Mouse (Mus musculus) heart, adult 8-10 months (tissue): ENCODE results near the gene Gm36210. TPM values are rescaled to one million over a fixed set of nuclear protein-coding genes. Genes with fewer than 3 reads are reported as not detected.
A peak's percentile ranks its signal among the peaks of the same experiment; 100 is the strongest.

ENCODE experiments used
- DNase-seq: peaks from one replicate; pipeline ENCODE4 v3.0.0; 2022; ENCODE audit warnings: low spot score
- total RNA-seq, 4 experiments: library from RNA; stranded (reverse); gene quantifications; 2 replicates each; pipeline ENCODE4 v1.2.4; 2022

Gm36210 gene
- total RNA-seq, result under 1 TPM in 2 of 4 experiments, not detected in 2; 0.22 to 0.43 TPM

DNA sequence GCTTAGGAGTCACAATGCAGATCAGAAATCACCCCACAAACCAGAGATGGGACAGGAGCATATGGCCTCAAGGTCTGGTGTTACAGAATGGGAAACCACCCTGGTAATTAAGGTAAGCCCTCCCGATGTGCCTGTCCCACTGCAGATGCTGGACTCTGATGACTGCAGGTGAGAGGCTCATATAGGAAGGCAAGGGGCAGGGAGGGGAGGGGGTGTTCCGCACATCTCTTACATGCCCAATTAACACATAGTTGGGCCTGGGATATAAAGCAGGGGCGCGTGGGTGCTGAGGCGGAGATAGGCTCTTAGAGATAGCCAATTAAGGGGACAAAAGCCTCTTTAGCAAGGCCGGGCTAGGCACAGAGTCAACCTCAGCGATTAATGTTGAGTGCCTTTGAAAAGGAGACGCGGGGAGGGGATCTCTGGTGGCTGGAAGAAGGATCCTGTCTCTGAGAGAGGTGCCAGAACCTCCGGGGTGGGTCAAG is at the start of gene Gm36210:
TSS of gene Gm36210 (minus strand) at position 51 of the 485 bp plus-strand sequence.
- no peak for DNase-seq

GRCm38 (mm10) chr7:4953815-4954445 is 47.6 kb upstream of the Gm36210 start:
- DNase-seq, result no peak

- peak; percentile 32 for DNase-seq
Measured at GRCm38 (mm10) chr7:4950561-4951342, 44.4 kb upstream of the Gm36210 start.

DNA sequence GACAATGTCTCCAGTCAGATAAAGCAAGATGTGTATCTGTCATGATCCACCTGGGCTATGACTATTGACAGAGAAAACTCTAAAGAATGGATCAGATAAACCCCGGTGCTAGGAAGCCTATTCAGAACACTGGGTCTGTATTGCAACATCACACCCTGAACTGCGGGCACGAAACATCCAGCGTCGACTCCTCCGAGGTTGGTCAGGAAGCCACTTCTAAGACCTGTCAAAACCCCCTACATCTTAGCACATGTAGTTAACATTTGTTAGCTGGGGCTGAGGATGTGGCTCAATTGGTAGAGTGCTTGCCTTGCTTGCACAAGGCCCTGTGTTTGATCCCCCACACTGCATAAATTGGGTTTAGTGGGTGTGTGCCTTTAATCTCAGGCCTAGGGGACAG is 42.1 kb upstream of the Gm36210 start:
- DNase-seq, result no peak

DNA sequence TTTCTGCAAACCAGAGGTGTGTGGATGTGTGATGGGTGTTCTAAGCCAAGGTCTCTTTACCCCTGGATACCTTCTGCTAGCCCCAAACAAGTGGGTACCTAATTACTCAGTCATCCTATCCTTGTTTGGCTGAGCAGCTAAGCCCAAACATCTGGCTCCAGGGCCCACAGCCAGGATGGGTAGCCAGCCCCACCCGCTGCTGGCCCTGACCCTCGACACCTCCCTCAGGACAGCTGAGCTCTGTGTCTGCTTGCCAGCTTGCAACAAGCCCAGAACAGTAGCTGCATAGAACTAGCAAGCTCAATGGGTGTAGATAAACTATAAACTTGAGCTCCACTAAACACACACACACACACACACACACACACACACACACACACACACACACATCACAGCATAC is 41.5 kb upstream of the Gm36210 start:
- DNase-seq, result peak; percentile 63

DNA sequence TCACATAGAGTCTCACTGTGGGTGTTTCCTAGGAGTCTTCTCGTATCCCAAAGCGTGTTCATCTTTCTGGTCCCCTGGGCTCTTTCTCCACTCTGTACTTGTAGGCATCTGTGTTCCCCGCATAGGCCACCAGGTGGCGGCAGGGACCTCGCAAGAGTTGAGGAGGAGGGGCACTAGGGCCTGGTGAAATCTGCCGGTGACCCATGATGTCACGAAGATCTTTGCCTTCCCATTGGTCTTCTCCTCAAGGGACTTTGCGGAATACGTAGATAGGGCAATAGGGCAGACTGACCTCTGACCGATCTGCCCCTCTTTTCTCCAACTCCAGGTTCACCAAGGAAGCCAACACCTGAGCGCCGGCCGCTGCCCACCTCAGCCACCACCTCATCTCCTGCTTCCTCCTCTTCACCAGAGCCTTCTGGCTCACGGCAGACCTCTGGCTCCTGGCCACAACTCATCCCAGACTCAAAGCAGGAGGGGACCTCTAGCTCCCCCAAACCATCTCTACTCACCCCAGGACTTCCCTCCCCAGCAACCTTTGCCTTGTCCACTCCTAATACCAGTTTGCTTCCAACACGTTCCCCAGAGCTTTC is 37.0 kb upstream of the Gm36210 start:
- peak; percentile 97 for DNase-seq

GRCm38 (mm10) chr7:4942673-4943072 is 36.4 kb upstream of the Gm36210 start:
- DNase-seq, result no peak

GRCm38 (mm10) chr7:4940068-4940479 is 33.8 kb upstream of the Gm36210 start:
- DNase-seq, result peak; percentile 89

DNA sequence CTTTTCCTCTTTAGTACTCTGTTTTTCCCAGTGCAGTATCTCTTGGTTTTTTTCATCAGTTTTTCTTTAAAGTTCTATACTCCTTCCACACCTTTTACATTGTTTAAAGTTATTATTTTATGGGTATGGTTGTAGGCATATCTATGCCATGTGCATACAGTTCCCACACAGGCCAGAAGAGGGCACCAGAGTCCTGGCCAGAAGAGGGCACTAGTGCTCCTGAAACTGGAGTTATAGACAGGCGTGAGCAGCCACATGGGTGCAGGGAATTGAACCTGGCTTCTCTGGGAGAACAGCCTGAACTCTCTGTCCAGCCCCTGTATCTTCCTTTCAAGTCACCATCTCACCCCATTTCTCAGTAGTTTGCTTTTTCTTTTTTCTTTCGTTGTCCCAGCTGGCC is 32.1 kb upstream of the Gm36210 start:
- DNase-seq, result peak; percentile 77

GRCm38 (mm10) chr7:4937392-4937791 is 31.1 kb upstream of the Gm36210 start:
- no peak for DNase-seq

- no peak for DNase-seq
Measured at GRCm38 (mm10) chr7:4936832-4937231, 30.5 kb upstream of the Gm36210 start.

GRCm38 (mm10) chr7:4934160-4934914 is 28.0 kb upstream of the Gm36210 start:
- DNase-seq, result no peak

DNA sequence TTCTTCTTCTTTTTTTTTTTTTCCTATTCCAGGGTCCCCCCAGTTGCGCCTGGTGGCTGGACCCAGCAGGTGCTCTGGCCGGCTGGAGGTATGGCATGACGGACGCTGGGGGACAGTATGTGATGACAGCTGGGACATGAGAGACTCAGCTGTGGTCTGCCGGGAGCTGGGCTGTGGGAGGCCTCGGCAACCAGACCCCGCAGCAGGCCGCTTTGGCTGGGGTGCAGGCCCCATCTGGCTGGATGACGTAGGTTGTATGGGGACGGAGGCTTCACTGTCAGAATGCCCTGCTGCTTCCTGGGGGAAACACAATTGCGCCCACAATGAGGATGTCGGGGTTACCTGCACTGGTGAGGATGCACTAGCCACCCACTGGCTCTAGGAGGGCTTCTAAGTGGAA is 26.8 kb upstream of the Gm36210 start:
- DNase-seq, result no peak

DNA sequence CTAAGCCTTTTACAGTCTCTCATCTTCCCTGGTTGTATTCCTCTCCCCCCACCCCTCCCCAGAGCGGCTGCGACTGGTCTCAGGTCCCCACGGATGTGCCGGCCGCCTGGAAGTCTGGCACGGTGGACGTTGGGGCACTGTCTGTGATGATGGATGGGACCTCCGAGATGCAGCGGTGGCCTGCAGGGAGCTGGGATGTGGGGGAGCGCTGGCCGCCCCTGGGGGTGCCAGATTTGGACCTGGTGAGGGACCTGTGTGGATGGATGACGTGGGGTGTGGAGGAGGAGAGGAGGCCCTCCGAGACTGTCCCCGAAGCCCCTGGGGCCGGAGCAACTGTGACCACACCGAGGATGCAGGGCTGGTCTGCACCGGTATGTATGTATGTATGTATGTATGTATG is 22.0 kb upstream of the Gm36210 start:
- DNase-seq, result no peak

- no peak for DNase-seq
Measured at GRCm38 (mm10) chr7:4927711-4928110, 21.4 kb upstream of the Gm36210 start.

GRCm38 (mm10) chr7:4926849-4927248 is 20.5 kb upstream of the Gm36210 start:
- DNase-seq, result no peak

DNA sequence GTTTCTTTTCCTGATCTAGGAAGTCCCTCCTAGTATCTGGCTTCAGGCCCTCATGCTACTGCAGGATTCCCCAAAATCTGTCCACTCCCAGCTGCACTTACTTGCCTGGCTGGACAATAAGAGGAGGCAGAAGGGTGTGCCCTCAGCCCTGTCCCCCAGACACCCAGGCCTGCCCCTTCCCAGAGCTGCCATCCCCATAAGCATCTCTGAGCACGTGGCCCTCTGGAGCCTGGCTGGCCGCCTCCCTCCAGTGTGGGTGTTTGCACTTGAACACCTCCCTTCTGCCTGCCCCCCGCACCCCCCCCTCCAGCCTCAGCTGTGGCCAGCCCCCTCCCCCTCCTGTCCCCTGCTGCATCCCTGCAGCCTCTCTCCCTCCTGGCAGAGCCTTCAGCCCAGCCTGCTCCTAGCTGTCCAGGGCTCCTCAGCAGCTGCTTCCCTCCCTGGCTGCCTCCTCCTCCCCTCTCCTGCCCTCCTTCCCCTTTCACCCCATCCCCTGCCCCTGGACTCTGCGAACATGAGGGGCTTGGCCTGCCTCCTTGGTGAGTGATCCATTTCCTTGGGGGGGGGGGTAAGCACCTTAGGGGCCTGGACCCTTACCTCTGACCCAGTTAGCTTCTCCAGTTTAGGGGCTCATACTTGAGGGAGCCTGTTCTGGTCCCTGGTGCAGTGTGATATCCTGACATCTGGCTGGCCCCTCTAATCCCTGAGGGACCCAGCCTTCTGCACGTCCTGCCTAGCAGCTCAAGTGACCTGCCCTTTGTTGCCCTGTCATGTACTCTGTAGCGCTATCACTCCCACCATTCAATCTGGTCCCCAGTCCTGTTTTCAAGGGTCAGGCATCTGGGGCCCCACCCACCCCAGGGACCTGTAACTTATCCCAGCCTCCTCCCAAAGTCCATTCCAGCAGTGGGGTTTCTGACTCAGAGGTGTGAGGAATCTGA is 19.4 kb upstream of the Gm36210 start, which contains the start of gene Ssc5d:
TSS of gene Ssc5d (plus strand) at position 345 of the 941 bp plus-strand sequence.
- peak; percentile 38 for DNase-seq

GRCm38 (mm10) chr7:4924891-4925301 is 18.6 kb upstream of the Gm36210 start:
- DNase-seq, result peak; percentile 79

DNA sequence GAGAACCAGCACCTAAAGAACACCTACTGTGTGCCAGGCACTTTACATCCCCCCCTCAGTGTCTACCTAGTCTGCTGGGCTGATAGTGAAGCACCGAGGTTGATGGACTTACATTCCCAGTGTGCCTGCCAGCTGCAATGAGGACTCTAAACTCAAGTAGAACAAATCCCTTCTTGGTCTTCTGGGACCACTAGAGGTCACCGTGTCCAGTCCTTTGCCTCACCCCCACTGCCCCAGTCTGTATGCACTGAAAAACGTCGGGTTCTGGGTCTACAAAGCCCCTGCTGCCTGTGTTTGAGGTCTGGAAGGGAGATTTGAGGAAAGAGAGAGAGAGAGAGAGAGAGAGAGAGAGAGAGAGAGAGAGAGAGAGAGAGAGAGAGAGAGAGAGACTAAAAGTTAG is 18.2 kb upstream of the Gm36210 start:
- peak; percentile 21 for DNase-seq

DNA sequence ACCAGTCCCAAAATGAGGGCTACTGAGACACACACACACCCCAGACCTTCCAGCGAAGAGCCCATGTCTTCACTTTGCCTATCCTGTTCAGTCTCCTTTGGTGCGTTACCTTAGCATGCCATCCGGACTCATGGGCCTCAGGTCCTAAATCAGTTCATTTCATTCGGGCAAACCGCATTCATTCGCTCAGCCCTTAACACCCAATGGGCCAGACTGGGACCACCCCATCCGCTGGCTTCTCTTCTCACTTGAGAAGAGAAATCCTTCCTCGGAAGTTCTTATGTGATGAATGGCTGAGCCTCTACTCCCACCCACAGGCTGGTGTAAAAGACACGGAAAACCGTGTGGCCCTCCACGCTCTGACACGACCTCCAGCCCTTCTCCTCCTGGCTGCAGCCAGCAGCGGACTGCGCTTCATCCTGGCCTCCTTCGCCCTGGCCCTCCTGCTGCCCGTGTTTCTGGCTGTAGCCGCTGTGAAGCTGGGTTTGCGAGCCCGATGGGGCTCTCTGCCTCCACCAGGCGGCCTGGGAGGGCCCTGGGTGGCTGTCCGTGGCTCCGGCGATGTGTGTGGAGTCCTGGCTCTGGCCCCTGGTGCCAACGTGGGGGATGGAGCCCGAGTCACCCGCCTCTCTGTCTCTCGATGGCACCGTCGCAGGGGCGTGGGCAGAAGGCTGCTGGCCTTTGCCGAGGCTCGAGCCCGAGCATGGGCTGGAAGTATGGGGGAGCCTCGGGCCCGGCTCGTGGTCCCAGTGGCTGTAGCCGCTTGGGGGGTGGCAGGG is 17.5 kb upstream of the Gm36210 start:
- DNase-seq, result peak; percentile 31
